Mouse (Mus musculus) erythroblast, embryonic 14.5 days (primary cell): ENCODE measurements around the gene Spo11.

Experiments
- GATA1 ChIP-seq: IDR thresholded peaks from 2 replicates; pipeline ENCODE4 v1.6.1; 2012; ENCODE audit warnings: low read length, inconsistent platforms, mixed read lengths
- TAL1 ChIP-seq: IDR thresholded peaks from 3 replicates; pipeline ENCODE4 v1.6.1; 2012; ENCODE audit warnings: low read length, inconsistent platforms, mixed read lengths

DNA sequence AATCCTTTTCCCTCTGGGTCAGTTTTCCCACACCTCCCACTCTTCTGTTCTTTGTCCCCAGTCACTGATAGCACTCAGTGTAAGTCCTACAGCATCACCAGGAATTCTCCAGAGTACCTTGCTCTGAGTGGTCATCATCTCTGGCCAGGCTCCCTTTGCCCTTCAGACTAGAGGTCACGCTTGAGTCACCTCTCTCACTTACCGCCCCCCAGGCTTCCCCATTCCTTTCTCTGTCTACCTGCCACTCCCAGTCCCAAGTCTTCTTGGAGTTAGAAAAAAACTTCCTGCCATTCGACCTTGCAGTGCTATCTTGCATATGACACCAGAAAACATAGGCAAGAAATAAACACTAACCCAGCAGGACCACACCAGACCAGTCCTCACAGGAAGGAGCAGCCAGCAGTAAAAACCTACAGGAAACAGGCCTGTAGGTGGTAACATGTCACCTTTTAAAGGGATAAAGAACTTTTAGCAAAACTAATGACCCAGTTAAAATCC lies 32.8 kb downstream of the Spo11 start:
- TF ChIP-seq GATA1 = no peak
- no peak for TF ChIP-seq TAL1
